Mouse (Mus musculus): Measurements from ENCODE around the gene Prr7. TPM values are rescaled to one million over a fixed set of nuclear protein-coding genes. Genes with fewer than 3 reads are reported as not detected.

Gene Prr7
- polyA plus RNA-seq, 1 experiment from 2014 or later = 0.27 TPM

GRCm38 (mm10) chr13:55507877-55508276, 43.8 kb downstream of the Prr7 start:
- peak; percentile 42 for TF ChIP-seq CTCF (IDR thresholded peaks at IDR 0.05; ENCODE audit: low read depth)
- ATAC-seq = no peak
- WGBS = 72% methylated on average over 11 of the region's 11 CpGs
- no peak overlapping the region for H3K4me3 ChIP-seq (ENCODE audit: low read depth, low read length)
- no peaks in the 10 kb centered on the region for H3K27me3 ChIP-seq (replicated peaks; ENCODE audit: control insufficient read depth, insufficient read depth, low read length)
- H3K4me2 ChIP-seq (replicated peaks; ENCODE audit: low read depth) = no peak overlapping the region
- H3K9me3 ChIP-seq (ENCODE audit: control insufficient read depth) = no peaks in the 10 kb centered on the region
- peaks cover 71% of the 10 kb centered on the region for H3K36me3 ChIP-seq (ENCODE audit: control insufficient read depth, insufficient read depth)
- no peak overlapping the region for H3K27ac ChIP-seq (ENCODE audit: low read depth, low read length)
- H3K9ac ChIP-seq (ENCODE audit: low read depth, low read length) = no peak overlapping the region
- H3K4me1 ChIP-seq (replicated peaks; ENCODE audit: control insufficient read depth, insufficient read depth, low read length) = peaks cover 7% of the 10 kb centered on the region

- no peak overlapping the region for H3K9ac ChIP-seq (ENCODE audit: low read depth, low read length)
- H3K36me3 ChIP-seq (ENCODE audit: control insufficient read depth, insufficient read depth) = peaks cover 65% of the 10 kb centered on the region
- H3K4me1 ChIP-seq (replicated peaks; ENCODE audit: control insufficient read depth, insufficient read depth, low read length) = peaks cover 7% of the 10 kb centered on the region
- H3K27me3 ChIP-seq (replicated peaks; ENCODE audit: control insufficient read depth, insufficient read depth, low read length) = no peaks in the 10 kb centered on the region
- H3K9me3 ChIP-seq (ENCODE audit: control insufficient read depth) = no peaks in the 10 kb centered on the region
- H3K4me2 ChIP-seq (replicated peaks; ENCODE audit: low read depth) = no peak overlapping the region
- TF ChIP-seq CTCF (IDR thresholded peaks at IDR 0.05; ENCODE audit: low read depth) = no peak
- WGBS = 91% methylated on average over 10 of the region's 10 CpGs
- ATAC-seq = no peak
- H3K27ac ChIP-seq (ENCODE audit: low read depth, low read length) = no peak overlapping the region
- no peak overlapping the region for H3K4me3 ChIP-seq (ENCODE audit: low read depth, low read length)
These were observed 44.5 kb downstream of the Prr7 start for GRCm38 (mm10) chr13:55508531-55508930.

GRCm38 (mm10) chr13:55510332-55510667, 46.2 kb downstream of the Prr7 start:
- WGBS = 38% methylated on average over 3 of the region's 3 CpGs
- peaks cover 49% of the 10 kb centered on the region for H3K36me3 ChIP-seq (ENCODE audit: control insufficient read depth, insufficient read depth)
- peak overlapping the region; percentile 80 for H3K27ac ChIP-seq (ENCODE audit: low read depth, low read length)
- H3K4me2 ChIP-seq (replicated peaks; ENCODE audit: low read depth) = peak overlapping the region; percentile 95
- H3K9me3 ChIP-seq (ENCODE audit: control insufficient read depth) = no peaks in the 10 kb centered on the region
- peak; percentile 14; the same call in 1 of the 2 replicates for ATAC-seq
- H3K4me3 ChIP-seq (ENCODE audit: low read depth, low read length) = no peak overlapping the region
- no peaks in the 10 kb centered on the region for H3K27me3 ChIP-seq (replicated peaks; ENCODE audit: control insufficient read depth, insufficient read depth, low read length)
- peaks cover 7% of the 10 kb centered on the region for H3K4me1 ChIP-seq (replicated peaks; ENCODE audit: control insufficient read depth, insufficient read depth, low read length)
- no peak overlapping the region for H3K9ac ChIP-seq (ENCODE audit: low read depth, low read length)
- TF ChIP-seq CTCF (IDR thresholded peaks at IDR 0.05; ENCODE audit: low read depth) = no peak

GRCm38 (mm10) chr13:55510668-55511491, 46.8 kb downstream of the Prr7 start:
- WGBS = 21% methylated on average over 6 of the region's 6 CpGs
- no peaks in the 10 kb centered on the region for H3K27me3 ChIP-seq (replicated peaks; ENCODE audit: control insufficient read depth, insufficient read depth, low read length)
- H3K36me3 ChIP-seq (ENCODE audit: control insufficient read depth, insufficient read depth) = peaks cover 43% of the 10 kb centered on the region
- TF ChIP-seq CTCF (IDR thresholded peaks at IDR 0.05; ENCODE audit: low read depth) = peak; percentile 60
- no peak overlapping the region; the same call in 1 of the 2 replicates for H3K9ac ChIP-seq (ENCODE audit: low read depth, low read length)
- no peaks in the 10 kb centered on the region for H3K9me3 ChIP-seq (ENCODE audit: control insufficient read depth)
- H3K4me3 ChIP-seq (ENCODE audit: low read depth, low read length) = peak overlapping the region; percentile 85; the same call in 1 of the 2 replicates
- peak overlapping the region; percentile 80 for H3K27ac ChIP-seq (ENCODE audit: low read depth, low read length)
- ATAC-seq = peak; percentile 48
- H3K4me2 ChIP-seq (replicated peaks; ENCODE audit: low read depth) = peak overlapping the region; percentile 95
- peaks cover 7% of the 10 kb centered on the region for H3K4me1 ChIP-seq (replicated peaks; ENCODE audit: control insufficient read depth, insufficient read depth, low read length)

GRCm38 (mm10) chr13:55511492-55511861, 47.4 kb downstream of the Prr7 start:
- Histone ChIP-seq H3K9me3 (ENCODE audit: control insufficient read depth) (no peaks in the 10 kb centered on the region), H3K4me2 (replicated peaks; ENCODE audit: low read depth) (peak overlapping the region; percentile 95), H3K36me3 (ENCODE audit: control insufficient read depth, insufficient read depth) (peaks cover 37% of the 10 kb centered on the region), H3K9ac (ENCODE audit: low read depth, low read length) (no peak overlapping the region; the same call in 1 of the 2 replicates), H3K27me3 (replicated peaks; ENCODE audit: control insufficient read depth, insufficient read depth, low read length) (no peaks in the 10 kb centered on the region), H3K27ac (ENCODE audit: low read depth, low read length) (peak overlapping the region; percentile 80), H3K4me1 (replicated peaks; ENCODE audit: control insufficient read depth, insufficient read depth, low read length) (peaks cover 7% of the 10 kb centered on the region), H3K4me3 (ENCODE audit: low read depth, low read length) (peak overlapping the region; percentile 85; the same call in 1 of the 2 replicates)
- no peak for TF ChIP-seq CTCF (IDR thresholded peaks at IDR 0.05; ENCODE audit: low read depth)
- ATAC-seq = no peak; the same call in 1 of the 2 replicates
- WGBS = 19% methylated on average over 5 of the region's 5 CpGs

- ATAC-seq = peak; percentile 32; the same call in 1 of the 2 replicates
These were observed 48.4 kb downstream of the Prr7 start for GRCm38 (mm10) chr13:55512379-55513031.

More at GRCm38 (mm10) chr13:55512379-55513031, 48.4 kb downstream of the Prr7 start:
- H3K36me3 ChIP-seq (ENCODE audit: control insufficient read depth, insufficient read depth) = peaks cover 27% of the 10 kb centered on the region
- peak overlapping the region; percentile 85 for H3K4me3 ChIP-seq (ENCODE audit: low read depth, low read length)
- H3K9me3 ChIP-seq (ENCODE audit: control insufficient read depth) = no peaks in the 10 kb centered on the region
- TF ChIP-seq CTCF (IDR thresholded peaks at IDR 0.05; ENCODE audit: low read depth) = no peak
- H3K27ac ChIP-seq (ENCODE audit: low read depth, low read length) = peak overlapping the region; percentile 80; the same call in 1 of the 2 replicates
- H3K9ac ChIP-seq (ENCODE audit: low read depth, low read length) = peak overlapping the region; percentile 77
- 6% methylated on average over 25 of the region's 25 CpGs for WGBS
- H3K4me1 ChIP-seq (replicated peaks; ENCODE audit: control insufficient read depth, insufficient read depth, low read length) = peaks cover 7% of the 10 kb centered on the region
- H3K4me2 ChIP-seq (replicated peaks; ENCODE audit: low read depth) = peak overlapping the region; percentile 95
- no peaks in the 10 kb centered on the region for H3K27me3 ChIP-seq (replicated peaks; ENCODE audit: control insufficient read depth, insufficient read depth, low read length)

Data from intestine, postnatal 0 days (tissue).